Mouse (Mus musculus): ENCODE results near the gene Mmgt2.

Mmgt2 gene

GRCm38 (mm10) chr11:62648591-62649391, at the start of gene Mmgt2:
Mmgt2 (plus strand) TSS chr11:62648664.
- DNase-seq (ENCODE audit: low spot score), result peak; percentile 81

DNA sequence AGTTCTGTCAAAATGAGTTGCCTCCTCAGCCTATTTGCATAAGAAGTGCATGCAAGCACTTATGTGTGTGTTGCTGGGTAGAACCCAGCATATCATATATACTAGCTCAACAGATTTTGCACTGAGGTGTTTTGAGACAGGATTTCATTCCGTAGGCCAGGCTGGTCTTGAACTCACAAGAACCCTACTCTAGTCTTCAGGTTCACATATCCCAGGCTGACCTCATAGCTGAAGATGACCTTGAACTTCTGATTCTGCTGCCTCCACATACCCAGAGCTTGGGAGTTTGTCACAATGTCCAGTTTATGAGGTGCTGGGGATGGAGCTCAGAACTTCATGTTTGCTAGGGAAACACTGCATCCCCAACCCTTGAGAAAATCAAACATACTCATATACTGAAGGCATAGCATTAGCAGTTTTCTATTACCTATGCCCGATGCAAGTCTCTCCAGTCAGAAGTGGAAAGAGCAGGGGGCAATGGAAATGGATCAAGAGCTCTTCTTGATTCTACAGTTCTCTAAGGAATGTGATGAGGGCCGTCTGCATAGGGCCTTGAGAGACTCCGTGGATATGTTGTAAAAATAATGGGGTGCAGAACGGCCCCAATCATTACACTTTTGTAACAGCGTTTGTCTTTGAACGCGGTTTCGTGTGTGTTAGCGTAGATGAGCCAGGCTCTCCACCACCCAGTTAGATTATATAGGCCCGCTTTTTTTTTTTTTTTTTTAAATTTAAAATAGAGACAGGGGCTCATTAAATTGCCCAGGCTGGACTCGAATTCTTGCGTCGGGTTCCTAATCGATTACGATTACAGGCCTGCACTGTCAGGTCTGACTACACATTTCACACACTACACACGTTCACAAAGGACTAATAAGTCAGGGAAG, 46.5 kb upstream of the Mmgt2 start:
- DNase-seq (ENCODE audit: low spot score), result no peak

- DNase-seq (ENCODE audit: low spot score), result peak; percentile 97
These were observed 45.7 kb upstream of the Mmgt2 start for GRCm38 (mm10) chr11:62602619-62603311.

GRCm38 (mm10) chr11:62603312-62604056, 45.0 kb upstream of the Mmgt2 start:
- peak; percentile 53 for DNase-seq (ENCODE audit: low spot score)

DNA sequence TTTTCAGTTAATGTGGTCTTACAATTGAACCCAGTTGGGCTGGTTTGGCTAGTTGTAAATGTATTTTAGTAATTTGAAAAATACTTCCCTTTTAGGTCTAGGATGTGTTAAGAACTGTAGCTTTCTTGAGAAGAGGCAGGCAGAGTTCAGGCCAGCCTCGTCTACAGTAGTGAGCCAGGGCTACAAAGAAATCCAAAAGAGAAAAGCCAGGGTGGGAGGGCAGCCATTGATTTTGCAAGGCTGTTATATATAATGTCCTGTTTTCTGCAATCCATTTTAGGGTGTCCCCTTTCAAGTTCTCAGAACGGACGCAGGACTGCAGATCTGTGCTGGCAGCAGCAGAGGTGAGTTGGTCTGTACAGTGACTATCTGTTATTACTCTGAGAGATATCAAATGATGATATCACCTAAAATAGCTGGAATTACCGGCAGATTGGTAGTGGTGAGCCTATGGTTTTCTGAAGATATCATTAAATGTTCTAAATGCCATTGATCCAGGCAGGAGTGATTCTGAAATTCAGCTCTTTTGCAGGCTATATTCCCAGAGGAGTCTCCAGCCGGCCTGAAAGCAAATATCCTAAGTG, 44.2 kb upstream of the Mmgt2 start:
- DNase-seq (ENCODE audit: low spot score), result no peak

- peak; percentile 27 for DNase-seq (ENCODE audit: low spot score)
These were observed 43.4 kb upstream of the Mmgt2 start for GRCm38 (mm10) chr11:62604886-62605618.

GRCm38 (mm10) chr11:62605619-62606298, 42.7 kb upstream of the Mmgt2 start:
- no peak for DNase-seq (ENCODE audit: low spot score)

GRCm38 (mm10) chr11:62606299-62607169, 41.9 kb upstream of the Mmgt2 start:
- DNase-seq (ENCODE audit: low spot score), result no peak

- no peak for DNase-seq (ENCODE audit: low spot score)
These were observed 41.1 kb upstream of the Mmgt2 start for GRCm38 (mm10) chr11:62607170-62607951.

- DNase-seq (ENCODE audit: low spot score), result no peak
These were observed 40.6 kb upstream of the Mmgt2 start for GRCm38 (mm10) chr11:62607952-62608201.

- DNase-seq (ENCODE audit: low spot score), result peak; percentile 54
These were observed 39.4 kb upstream of the Mmgt2 start for GRCm38 (mm10) chr11:62608826-62609675.

DNA sequence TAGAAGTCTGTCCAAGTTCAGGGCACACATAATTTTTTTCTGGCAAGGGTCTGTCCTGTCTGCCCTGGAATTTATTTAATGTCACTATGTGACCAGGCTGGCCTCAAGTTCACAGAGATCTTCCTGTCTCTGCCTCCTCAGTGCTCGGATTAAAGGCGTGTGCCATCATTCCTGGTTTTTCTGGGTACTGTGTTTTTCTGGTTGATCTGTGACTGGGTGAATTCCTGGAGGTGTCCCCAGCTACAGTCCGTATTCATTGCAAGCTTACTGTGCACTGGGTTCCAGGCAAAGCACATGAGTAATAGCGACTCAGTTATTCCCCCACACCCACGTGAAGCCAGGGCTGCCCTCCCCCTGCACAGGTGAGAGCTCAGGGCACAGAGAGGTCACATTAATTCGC, 38.2 kb upstream of the Mmgt2 start:
- DNase-seq (ENCODE audit: low spot score), result no peak

- no peak for DNase-seq (ENCODE audit: low spot score)
These were observed 35.9 kb upstream of the Mmgt2 start for GRCm38 (mm10) chr11:62612604-62613003.

- peak; percentile 89 for DNase-seq (ENCODE audit: low spot score)
These were observed 34.7 kb upstream of the Mmgt2 start for GRCm38 (mm10) chr11:62613657-62614365.

DNA sequence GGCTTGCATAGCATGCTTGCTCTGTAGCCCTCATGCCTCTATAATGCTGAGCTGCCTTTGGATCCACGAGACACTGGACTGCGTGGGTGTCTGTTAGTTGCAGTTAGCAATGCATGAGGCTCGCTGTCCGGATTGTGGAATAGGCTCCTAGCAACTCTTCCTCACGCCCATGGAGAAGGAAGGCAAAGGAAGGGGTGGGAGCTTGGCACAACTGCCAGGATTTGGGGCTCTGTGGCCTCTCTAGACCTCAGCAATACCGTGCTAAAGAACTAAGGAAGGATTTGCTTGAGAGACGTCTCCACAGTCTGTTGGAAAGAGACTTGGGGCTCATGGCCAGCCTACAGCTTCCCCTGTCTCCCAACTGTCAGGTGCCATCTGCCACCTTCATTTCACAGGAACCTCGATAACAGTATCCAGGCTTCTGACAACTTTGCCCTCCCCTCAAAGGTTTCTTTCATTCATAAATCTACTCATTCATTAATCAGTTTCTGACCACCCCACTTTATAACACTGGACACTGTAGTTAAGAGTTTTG, 33.5 kb upstream of the Mmgt2 start:
- DNase-seq (ENCODE audit: low spot score), result no peak

- no peak for DNase-seq (ENCODE audit: low spot score)
These were observed 33.0 kb upstream of the Mmgt2 start for GRCm38 (mm10) chr11:62615456-62615855.

GRCm38 (mm10) chr11:62621079-62621478, 27.4 kb upstream of the Mmgt2 start:
- DNase-seq (ENCODE audit: low spot score), result no peak

All from adipocyte (in vitro differentiated cells).